Mouse (Mus musculus) intestine, postnatal 0 days (tissue): ENCODE data around the gene Rnf212b. TPM values are rescaled to one million over a fixed set of nuclear protein-coding genes. Genes with fewer than 3 reads are reported as not detected.
A peak's percentile ranks its signal among the peaks of the same experiment; 100 is the strongest.

Experiments used
- ATAC-seq: fragments of 200-750 bp; cut with Nextera tagmentation; 2 replicates; pipeline ENCODE4 v1.8.0; 2017; ENCODE audit warnings: mild to moderate bottlenecking, moderate TSS enrichment, moderate library complexity
- H3K27ac ChIP-seq: fragments of 300-500 bp; sonication (generic); 2 replicates; pipeline ENCODE4 v1.5.1; 2014; ENCODE audit warnings: mild to moderate bottlenecking, low read depth, low read length, moderate library complexity
- H3K27me3 ChIP-seq: fragments of 300-500 bp; sonication (generic); replicated peaks from 2 replicates; pipeline ENCODE4 v1.6.1; 2014; ENCODE audit warnings: low read length, mixed read lengths; ENCODE audit not compliant: control insufficient read depth, insufficient read depth
- H3K36me3 ChIP-seq: fragments of 300-500 bp; sonication (generic); 2 replicates; pipeline ENCODE4 v1.6.1; 2014; ENCODE audit warnings: mild to moderate bottlenecking, moderate library complexity; ENCODE audit not compliant: control insufficient read depth, insufficient read depth
- H3K4me1 ChIP-seq: fragments of 300-500 bp; sonication (generic); replicated peaks from 2 replicates; pipeline ENCODE4 v1.6.1; 2014; ENCODE audit warnings: antibody characterized with exemption, low read length, mixed read lengths; ENCODE audit not compliant: control insufficient read depth, insufficient read depth
- H3K4me2 ChIP-seq: fragments of 300-500 bp; sonication (generic); replicated peaks from 2 replicates; pipeline ENCODE4 v1.6.1; 2014; ENCODE audit warnings: low read depth, mild to moderate bottlenecking, moderate library complexity
- H3K4me3 ChIP-seq: fragments of 300-500 bp; sonication (generic); 2 replicates; pipeline ENCODE4 v1.5.1; 2014; ENCODE audit warnings: low read depth, low read length
- H3K9ac ChIP-seq: fragments of 300-500 bp; sonication (generic); 2 replicates; pipeline ENCODE4 v1.6.1; 2014; ENCODE audit warnings: mild to moderate bottlenecking, low read depth, low read length
- H3K9me3 ChIP-seq: fragments of 300-500 bp; sonication (generic); 2 replicates; pipeline ENCODE4 v1.6.1; 2016; ENCODE audit warnings: mixed run types; ENCODE audit not compliant: control insufficient read depth
- CTCF ChIP-seq: sonication (generic); IDR thresholded peaks from 2 replicates; pipeline ENCODE4 v1.5.1; 2016; ENCODE audit warnings: low read depth, mild to moderate bottlenecking, control low read depth, antibody characterized with exemption, moderate library complexity
- WGBS: fragments of 180-500 bp; shearing (Covaris S2); extraction: QIAGEN DNeasy Blood & Tissue Kit; methylation state at CpG from one replicate; pipeline ENCODE4 v1.1.7; 2014; 5-methylcytosine and 5-hydroxymethylcytosine counted together
- polyA plus RNA-seq: library from polyadenylated mRNA; unstranded; fragments of >200 nt; fragmentation: Nextera tagmentation; extraction: Ambion mirVana; gene quantifications from 2 replicates; pipeline ENCODE4 v1.2.1, GENCODE M21; 2015

Rnf212b gene
- polyA plus RNA-seq, 1 experiment from 2014 or later: not detected

DNA sequence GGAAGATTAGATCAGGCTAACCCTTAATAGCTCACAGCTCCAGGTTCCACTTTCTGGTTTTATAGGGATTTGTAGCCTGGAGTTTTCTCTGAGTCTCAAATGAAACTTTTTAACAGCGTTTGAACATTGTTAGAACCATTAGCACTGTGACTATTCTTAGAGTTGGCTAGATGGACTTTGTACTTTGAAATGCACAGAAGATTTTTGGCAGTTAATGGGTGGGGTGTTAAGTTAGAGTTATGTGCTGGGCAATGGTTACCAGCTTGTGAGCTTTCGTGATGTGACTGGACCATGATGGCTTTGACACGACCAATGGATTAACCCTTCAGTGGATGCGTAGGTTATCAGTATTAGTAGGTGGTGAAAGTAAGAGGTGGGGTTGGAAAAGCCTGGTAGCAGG lies 7.8 kb upstream of the Rnf212b start:
- Histone ChIP-seq H3K4me3 (no peak overlapping the region), H3K9ac (no peak overlapping the region), H3K4me2 (no peak overlapping the region), H3K27ac (no peak overlapping the region), H3K36me3 (no peaks in the 10 kb centered on the region), H3K4me1 (no peaks in the 10 kb centered on the region; the same call in 1 of the 2 replicates), H3K9me3 (no peaks in the 10 kb centered on the region), H3K27me3 (no peaks in the 10 kb centered on the region)
- TF ChIP-seq CTCF: no peak
- no peak for ATAC-seq
- WGBS: 53% methylated on average over 4 of the region's 4 CpGs

DNA sequence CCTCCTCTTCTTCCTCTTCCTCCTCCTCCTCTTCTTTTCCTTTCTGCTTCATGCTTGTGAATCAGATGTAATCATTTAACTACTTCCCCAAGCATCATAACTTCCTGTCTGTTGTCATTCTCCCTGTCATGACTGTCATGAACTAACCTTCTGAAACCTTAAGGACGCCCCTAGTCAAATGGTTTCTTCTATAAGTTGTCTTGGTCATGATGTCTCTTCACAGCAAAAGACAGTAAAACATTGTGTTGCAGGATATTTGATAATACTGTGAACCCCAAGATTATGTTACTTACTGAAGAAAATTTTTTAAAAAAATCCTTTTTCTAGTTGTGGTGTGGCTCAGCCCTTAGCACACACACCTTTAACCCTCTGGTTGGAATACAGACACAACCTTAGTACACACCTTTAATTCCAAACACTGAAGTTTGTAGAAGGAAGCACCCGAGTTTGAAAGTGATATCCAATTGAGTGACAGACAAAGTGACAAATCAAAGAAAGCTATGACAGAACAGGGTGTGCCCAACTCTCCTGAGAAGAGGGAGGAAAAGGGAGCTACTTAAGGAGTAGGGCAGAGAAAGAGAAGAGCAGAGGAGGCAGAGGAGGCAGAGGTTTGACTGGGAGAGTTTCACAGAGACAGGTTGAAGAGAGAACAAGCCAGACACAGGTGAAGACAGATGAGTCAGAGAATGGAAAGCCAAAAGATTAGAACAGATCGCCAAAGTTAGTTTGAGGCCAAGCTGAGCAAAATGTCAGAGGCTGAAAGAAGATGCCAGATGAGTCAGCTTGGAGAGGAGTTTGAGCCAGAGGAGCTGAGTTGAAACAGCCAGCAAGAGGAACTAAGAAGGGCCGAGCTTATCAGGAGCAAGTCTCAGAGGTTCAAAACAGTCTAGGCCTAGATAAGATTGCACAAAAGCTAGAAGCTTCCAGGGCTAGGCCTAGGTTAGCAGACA lies 4.9 kb upstream of the Rnf212b start:
- H3K4me1 ChIP-seq: no peaks in the 10 kb centered on the region
- no peak overlapping the region for H3K9ac ChIP-seq
- no peak overlapping the region for H3K27ac ChIP-seq
- H3K27me3 ChIP-seq: no peaks in the 10 kb centered on the region
- no peaks in the 10 kb centered on the region for H3K36me3 ChIP-seq
- no peak overlapping the region for H3K4me2 ChIP-seq
- 49% methylated on average over 4 of the region's 4 CpGs for WGBS
- H3K9me3 ChIP-seq: no peaks in the 10 kb centered on the region
- no peak for TF ChIP-seq CTCF
- no peak overlapping the region for H3K4me3 ChIP-seq
- ATAC-seq: peak; percentile 19; the same call in 1 of the 2 replicates

DNA sequence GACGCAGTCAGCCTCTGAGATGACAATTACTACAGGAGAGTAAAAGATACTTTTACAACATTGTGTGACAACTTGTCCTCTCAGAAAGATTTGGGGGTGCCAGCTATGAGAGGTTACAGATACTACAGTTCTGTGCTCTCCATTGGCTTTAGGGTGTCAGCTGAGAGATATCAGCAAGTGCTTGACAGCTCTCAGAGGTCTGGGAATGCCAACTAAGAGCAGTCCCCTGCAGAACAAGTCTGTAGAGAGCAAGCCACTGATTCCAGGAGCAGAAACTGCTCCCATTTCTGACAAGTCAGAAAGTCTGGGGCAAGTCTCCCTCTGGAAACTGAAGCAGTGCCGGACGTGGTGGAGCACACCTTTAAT lies 4.3 kb upstream of the Rnf212b start:
- Histone ChIP-seq H3K4me3 (no peak overlapping the region), H3K27me3 (no peaks in the 10 kb centered on the region), H3K9me3 (no peaks in the 10 kb centered on the region), H3K36me3 (no peaks in the 10 kb centered on the region), H3K9ac (no peak overlapping the region), H3K4me2 (no peak overlapping the region), H3K4me1 (no peaks in the 10 kb centered on the region), H3K27ac (no peak overlapping the region)
- no peak for TF ChIP-seq CTCF
- WGBS: 72% methylated on average over 3 of the region's 3 CpGs
- ATAC-seq: peak; percentile 19; the same call in 1 of the 2 replicates

DNA sequence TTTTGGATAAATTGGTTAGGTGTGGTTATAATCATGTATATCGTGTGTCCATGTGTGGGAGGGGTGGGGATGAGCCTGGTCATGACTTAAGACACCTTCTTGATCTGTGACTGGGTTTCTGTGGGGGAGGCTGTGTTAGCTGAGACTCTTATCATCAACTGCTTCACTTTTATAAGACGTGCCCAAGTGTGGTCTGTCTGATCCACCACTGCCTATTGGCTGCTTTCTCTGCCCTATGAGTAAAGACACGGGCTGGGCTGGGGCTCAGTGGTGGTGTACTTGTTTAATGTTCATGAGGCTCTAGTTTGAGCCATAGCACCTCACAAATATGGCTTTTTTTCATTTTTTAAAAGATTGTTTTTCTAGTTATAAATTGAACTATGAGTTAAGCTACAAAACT lies 1.8 kb downstream of the Rnf212b start:
- H3K4me1 ChIP-seq: no peaks in the 10 kb centered on the region
- TF ChIP-seq CTCF: no peak
- no peaks in the 10 kb centered on the region for H3K36me3 ChIP-seq
- 58% methylated on average over 3 of the region's 3 CpGs for WGBS
- H3K4me2 ChIP-seq: no peak overlapping the region
- H3K4me3 ChIP-seq: no peak overlapping the region
- H3K9me3 ChIP-seq: no peaks in the 10 kb centered on the region
- no peak overlapping the region for H3K27ac ChIP-seq
- no peak overlapping the region for H3K9ac ChIP-seq
- no peak for ATAC-seq
- H3K27me3 ChIP-seq: no peaks in the 10 kb centered on the region

DNA sequence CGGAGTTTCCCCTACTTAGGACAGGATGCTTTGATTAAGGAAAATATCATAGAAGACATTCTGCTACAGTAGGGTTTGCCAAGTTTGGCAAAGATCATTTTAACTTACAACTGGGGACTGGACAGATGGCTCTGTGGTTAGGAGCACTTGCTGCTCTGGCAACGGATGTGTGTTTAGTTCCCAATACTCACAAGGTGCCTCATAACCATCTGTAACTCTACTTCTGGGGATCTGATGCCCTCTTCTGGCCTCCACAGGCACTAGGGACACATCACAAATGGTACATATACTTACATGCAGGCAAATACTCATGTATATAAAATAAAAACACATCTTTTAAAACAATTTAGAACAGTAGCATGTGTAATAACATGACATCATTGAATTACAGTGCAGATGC lies 3.9 kb downstream of the Rnf212b start:
- no peaks in the 10 kb centered on the region for H3K36me3 ChIP-seq
- WGBS: 53% methylated on average over 2 of the region's 2 CpGs
- no peaks in the 10 kb centered on the region for H3K9me3 ChIP-seq
- no peaks in the 10 kb centered on the region for H3K4me1 ChIP-seq
- H3K9ac ChIP-seq: no peak overlapping the region
- no peak overlapping the region for H3K27ac ChIP-seq
- no peak overlapping the region for H3K4me3 ChIP-seq
- peak; percentile 84 for TF ChIP-seq CTCF
- no peak for ATAC-seq
- H3K4me2 ChIP-seq: no peak overlapping the region
- H3K27me3 ChIP-seq: no peaks in the 10 kb centered on the region

DNA sequence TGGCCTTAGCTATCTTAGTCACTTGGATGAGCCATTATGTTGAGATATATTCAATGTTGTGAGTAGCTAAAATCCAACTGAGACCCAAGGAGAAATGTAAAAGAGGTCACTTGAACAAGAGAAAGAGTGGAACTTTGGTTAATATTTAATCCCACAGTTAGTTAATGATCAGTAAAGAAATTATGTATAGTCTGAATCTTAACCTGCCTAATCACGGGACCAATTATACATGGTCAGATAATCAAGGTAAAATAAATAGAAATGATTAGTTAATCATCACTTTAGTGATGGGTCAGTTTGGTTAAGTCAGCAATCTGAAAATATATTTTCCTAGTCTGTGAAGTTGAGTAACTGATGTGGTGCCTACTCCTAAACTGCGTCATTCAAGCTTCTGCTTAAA lies 8.4 kb downstream of the Rnf212b start:
- no peaks in the 10 kb centered on the region for H3K9me3 ChIP-seq

More for the DNA sequence above, 8.4 kb downstream of the Rnf212b start:
- H3K27ac ChIP-seq: no peak overlapping the region
- no peak for TF ChIP-seq CTCF
- no peak overlapping the region for H3K9ac ChIP-seq
- H3K4me3 ChIP-seq: no peak overlapping the region
- H3K27me3 ChIP-seq: no peaks in the 10 kb centered on the region
- peak overlapping the region; percentile 28 for H3K4me2 ChIP-seq
- 43% methylated on average over 2 of the region's 2 CpGs for WGBS
- H3K36me3 ChIP-seq: no peaks in the 10 kb centered on the region
- no peaks in the 10 kb centered on the region for H3K4me1 ChIP-seq
- peak; percentile 43; the same call in 1 of the 2 replicates for ATAC-seq
